Mouse (Mus musculus): ENCODE measurements around the gene Bnc2.

- TF ChIP-seq MAX (IDR thresholded peaks at IDR 0.05; ENCODE audit: low read depth) = no peak
- TF ChIP-seq POLR2A (IDR thresholded peaks at IDR 0.05; ENCODE audit: insufficient read length, low read depth) = no peak
- TF ChIP-seq MYOD1 (IDR thresholded peaks at IDR 0.05; ENCODE audit: control insufficient read depth in 1 of 3, insufficient read length in 2 of 3, low read depth in 2 of 3) = no peak
- no peak for TF ChIP-seq USF1 (IDR thresholded peaks at IDR 0.05; ENCODE audit: low read depth)
- TF ChIP-seq TCF12 (IDR thresholded peaks at IDR 0.05; ENCODE audit: insufficient read depth, poor library complexity, severe bottlenecking) = no peak
- TF ChIP-seq MYOG (IDR thresholded peaks at IDR 0.05; ENCODE audit: control insufficient read depth in 1 of 3, insufficient read depth in 1 of 3, insufficient read length in 2 of 3, low read depth in 2 of 3) = no peak
Observed at GRCm38 (mm10) chr4:84544646-84545045, 130.4 kb downstream of the Bnc2 start.
